Mouse (Mus musculus) ES-Bruce4 (cell line): Measurements from ENCODE around the gene Ston2.

Source experiments
- CTCF ChIP-seq: IDR thresholded peaks from one replicate; pipeline ENCODE4 v1.8.1; 2011; ENCODE audit warnings: low read depth, low read length
- EP300 ChIP-seq: IDR thresholded peaks from 2 replicates; pipeline ENCODE4 v1.6.1; 2011; ENCODE audit warnings: low read depth, low read length; ENCODE audit not compliant: insufficient read depth
- POLR2A ChIP-seq: IDR thresholded peaks from one replicate; pipeline ENCODE4 v1.8.1; 2011; ENCODE audit warnings: low read length; ENCODE audit not compliant: insufficient read depth

DNA sequence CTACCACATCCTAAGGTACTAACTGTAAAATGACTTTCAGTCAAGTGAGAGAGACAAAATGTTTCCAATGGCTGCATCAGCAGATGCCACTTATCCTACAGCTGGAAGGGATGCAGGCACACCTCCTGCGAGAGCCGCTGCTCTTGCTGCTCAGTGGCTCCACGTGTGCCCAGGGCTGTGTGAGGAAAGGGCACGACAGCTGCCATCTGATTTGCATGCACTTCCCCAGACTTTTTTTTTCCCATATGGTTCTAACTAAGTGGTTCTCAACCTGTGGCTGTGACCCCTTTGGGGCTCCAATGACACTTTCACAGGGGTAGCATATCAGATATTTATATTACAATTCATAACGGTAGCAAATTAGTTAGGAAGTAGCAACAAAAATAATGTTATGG lies 45.7 kb upstream of the Ston2 start:
- TF ChIP-seq CTCF: no peak
- no peak for TF ChIP-seq POLR2A
- TF ChIP-seq EP300: no peak
